Mouse (Mus musculus) erythroblast, embryonic 14.5 days (primary cell): Measurements from ENCODE around the gene Stxbp4.

ENCODE experiments used
- GATA1 ChIP-seq: IDR thresholded peaks from 2 replicates; pipeline ENCODE4 v1.6.1; 2012; ENCODE audit warnings: low read length, inconsistent platforms, mixed read lengths
- TAL1 ChIP-seq: IDR thresholded peaks from 3 replicates; pipeline ENCODE4 v1.6.1; 2012; ENCODE audit warnings: low read length, inconsistent platforms, mixed read lengths

- TF ChIP-seq TAL1 (no peak), GATA1 (peak; percentile 21; the same call in 1 of the 2 replicates)
These were observed at the start of gene Stxbp4, which contains the start of gene Cox11 for GRCm38 (mm10) chr11:90637440-90638311.
